In the genomic region with DNA sequence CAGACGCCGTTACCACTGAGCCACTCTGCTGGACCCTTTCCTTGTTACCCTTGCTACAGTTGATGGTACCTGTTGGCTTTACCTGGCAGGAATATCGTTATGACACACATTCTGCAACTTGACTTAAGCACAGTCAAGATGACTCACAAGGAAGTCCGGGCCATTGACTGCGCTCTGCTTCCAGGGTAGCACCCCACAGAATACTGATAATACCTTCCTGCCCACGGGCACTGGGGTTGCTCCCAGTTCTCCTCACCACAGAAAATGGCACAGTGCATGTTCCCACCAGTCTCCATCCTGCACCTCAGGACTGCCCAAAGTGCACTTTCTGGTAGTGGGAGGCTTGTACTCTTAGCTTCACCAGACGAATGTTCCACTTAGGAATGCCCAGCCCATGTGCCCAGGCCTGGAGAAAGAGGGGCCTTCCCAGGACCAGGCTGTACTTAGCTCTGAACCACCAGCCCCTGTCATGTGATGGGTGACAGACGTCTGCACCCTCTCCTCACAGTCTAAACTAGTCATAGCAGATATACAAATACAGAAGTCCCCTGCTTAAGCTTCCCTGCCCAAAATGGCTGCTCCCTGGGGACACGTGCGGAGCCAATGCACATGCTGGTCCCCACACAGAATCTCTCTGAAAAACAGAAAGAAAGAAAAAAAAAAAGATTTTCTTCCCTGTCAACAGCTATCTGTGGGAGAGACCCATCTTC, we compare ENCODE assay signal across 10 mouse cellular contexts. TPM values are rescaled to one million over a fixed set of nuclear protein-coding genes. Genes with fewer than 3 reads are reported as not detected.
A peak's percentile ranks its signal among the peaks of the same experiment; 100 is the strongest.
DNase-seq lines count a peak whose midpoint lies in the region; ATAC-seq and TF ChIP-seq lines count a peak whose summit lies in the region.
"Had no signal": no experiment of that assay in that cellular context is flagged by ENCODE, and none has a peak within 500 bp of the region (broad histone marks: within the 10 kb centered on the region; RNA-seq: fewer than 3 reads in every experiment).

No protein-coding gene starts in this region.

- H3K27me3 ChIP-seq in liver, embryonic 13.5 days = no peaks in the 10 kb centered on the region; the same call in 1 of the 2 replicates
- no peaks in the 10 kb centered on the region for H3K27me3 ChIP-seq in liver, embryonic 12.5 days (replicated peaks)
- no peaks in the 10 kb centered on the region for H3K27me3 ChIP-seq in embryonic facial prominence, embryonic 13.5 days
- H3K27me3 ChIP-seq in limb, embryonic 14.5 days (ENCODE audit: control insufficient read depth, insufficient read depth, low read length) = no peaks in the 10 kb centered on the region

- H3K9ac ChIP-seq in liver, embryonic 13.5 days = no peak overlapping the region
- no peak overlapping the region for H3K9ac ChIP-seq in liver, embryonic 12.5 days
- no peak overlapping the region for H3K9ac ChIP-seq in embryonic facial prominence, embryonic 13.5 days
- no peak overlapping the region for H3K9ac ChIP-seq in limb, embryonic 14.5 days (ENCODE audit: low read depth, low read length, severe bottlenecking)

- DNase-seq in heart, adult 11 months = peak; percentile 96
- DNase-seq in heart, adult 8-10 months (ENCODE audit: low spot score) = no peak
- no peak for DNase-seq in liver, embryonic 13.5 days
- no peak for DNase-seq in limb, embryonic 14.5 days (ENCODE audit: low spot score)
- no peak for DNase-seq in retina, postnatal 1 day
- DNase-seq: cerebellum, adult 2 months had no signal

- 0 out of 2 replicates have a peak overlapping the region, but pooled peaks have one; percentile 9 for H3K27ac ChIP-seq in liver, embryonic 13.5 days
- no peak overlapping the region for H3K27ac ChIP-seq in liver, embryonic 12.5 days
- peak overlapping the region; percentile 79 for H3K27ac ChIP-seq in embryonic facial prominence, embryonic 13.5 days
- 0 out of 2 replicates have a peak overlapping the region, but pooled peaks have one; percentile 10 for H3K27ac ChIP-seq in limb, embryonic 14.5 days (replicated peaks; ENCODE audit: low read depth, low read length)

- no peaks in the 10 kb centered on the region for H3K9me3 ChIP-seq in liver, embryonic 13.5 days (replicated peaks)
- no peaks in the 10 kb centered on the region for H3K9me3 ChIP-seq in liver, embryonic 12.5 days (replicated peaks)
- H3K9me3 ChIP-seq in embryonic facial prominence, embryonic 13.5 days = no peaks in the 10 kb centered on the region
- no peaks in the 10 kb centered on the region for H3K9me3 ChIP-seq in limb, embryonic 14.5 days (ENCODE audit: control insufficient read depth, low read length)

- H3K4me3 ChIP-seq in liver, embryonic 13.5 days (replicated peaks) = no peak overlapping the region
- no peak overlapping the region for H3K4me3 ChIP-seq in liver, embryonic 12.5 days
- H3K4me3 ChIP-seq in embryonic facial prominence, embryonic 13.5 days = no peak overlapping the region
- no peak overlapping the region for H3K4me3 ChIP-seq in limb, embryonic 14.5 days (replicated peaks; ENCODE audit: low read length)

- peaks cover 36% of the 10 kb centered on the region for H3K4me1 ChIP-seq in liver, embryonic 13.5 days (replicated peaks)
- peaks cover 43% of the 10 kb centered on the region for H3K4me1 ChIP-seq in liver, embryonic 12.5 days
- H3K4me1 ChIP-seq in embryonic facial prominence, embryonic 13.5 days = peaks cover 51% of the 10 kb centered on the region
- peaks cover 22% of the 10 kb centered on the region for H3K4me1 ChIP-seq in limb, embryonic 14.5 days (ENCODE audit: control insufficient read depth, insufficient read depth, low read length)

- H3K4me2 ChIP-seq in liver, embryonic 13.5 days = no peak overlapping the region
- H3K4me2 ChIP-seq in liver, embryonic 12.5 days = no peak overlapping the region
- no peak overlapping the region for H3K4me2 ChIP-seq in embryonic facial prominence, embryonic 13.5 days
- H3K4me2 ChIP-seq in limb, embryonic 14.5 days (replicated peaks; ENCODE audit: low read depth, low read length, severe bottlenecking) = no peak overlapping the region

- no peaks in the 10 kb centered on the region for H3K36me3 ChIP-seq in liver, embryonic 13.5 days
- H3K36me3 ChIP-seq in liver, embryonic 12.5 days = no peaks in the 10 kb centered on the region
- H3K36me3 ChIP-seq in embryonic facial prominence, embryonic 13.5 days = no peaks in the 10 kb centered on the region
- no peaks in the 10 kb centered on the region for H3K36me3 ChIP-seq in limb, embryonic 14.5 days (ENCODE audit: control insufficient read depth, insufficient read depth, low read length)

- TF ChIP-seq POLR2A in limb, embryonic 14.5 days (IDR thresholded peaks at IDR 0.05; ENCODE audit: borderline replicate concordance, extremely low read depth, insufficient read depth, insufficient read length) = no peak

- ATAC-seq in liver, embryonic 13.5 days (ENCODE audit: low read depth) = no peak
- ATAC-seq in liver, embryonic 12.5 days = no peak
- ATAC-seq in embryonic facial prominence, embryonic 13.5 days (ENCODE audit: insufficient number of reproducible peaks, insufficient read depth, low FRiP score, low TSS enrichment, low read depth) = no peak
- no peak for ATAC-seq in limb, embryonic 14.5 days (ENCODE audit: low FRiP score, low read depth)
- no peak for ATAC-seq in erythroblast, adult 5-6 weeks (replicated peaks; ENCODE audit: low FRiP score, poor library complexity, severe bottlenecking)
- ATAC-seq: forebrain, embryonic 14.5 days had no signal

- WGBS in liver, embryonic 13.5 days (ENCODE audit: insufficient replicate concordance) = 70% methylated on average over 10 of the region's 10 CpGs
- 70% methylated on average over 10 of the region's 10 CpGs for WGBS in liver, embryonic 12.5 days (ENCODE audit: insufficient replicate concordance)
- 82% methylated on average over 10 of the region's 10 CpGs for WGBS in embryonic facial prominence, embryonic 13.5 days
- WGBS in limb, embryonic 14.5 days = 88% methylated on average over 10 of the region's 10 CpGs

RNA-seq across cellular contexts. Expression of a gene that starts 52.1 kb away (rescaled TPM):
- 1 to 10 TPM; 5.9 to 8.2 (median 6.5) TPM for total RNA-seq in heart, adult 8-10 months (2022)
- polyA plus RNA-seq in liver, embryonic 13.5 days (2015; fragmentation: Nextera tagmentation; extraction: Ambion mirVana) = 1.8 and 2.3 TPM in 2 replicates
- 2.4 and 3.1 TPM in 2 replicates for polyA plus RNA-seq in liver, embryonic 12.5 days (2016; fragmentation: Nextera tagmentation; extraction: Ambion mirVana)
- 3.3 and 3.6 TPM in 2 replicates for polyA plus RNA-seq in embryonic facial prominence, embryonic 13.5 days (2015; fragmentation: Nextera tagmentation; extraction: Ambion mirVana)
- 24.1 and 29.3 TPM in 2 replicates for polyA plus RNA-seq in limb, embryonic 14.5 days (2012; rRNA removed)
- 8.2 TPM in 2 replicates for polyA plus RNA-seq in limb, embryonic 14.5 days (2014; fragmentation: Nextera tagmentation; extraction: Ambion mirVana)
- total RNA-seq in erythroblast, adult 5-6 weeks (2015; ENCODE audit: low replicate concordance) = 4.2 and 6.3 TPM in 2 replicates
- total RNA-seq in erythroblast, adult 5-6 weeks (2017; ENCODE audit: low replicate concordance) = 7.2 and 21.1 TPM in 2 replicates
